Mouse (Mus musculus): ENCODE measurements around the gene Carf.
"Not testable (repeated sequence)": the region's sequence is repeated elsewhere in the genome, so short reads cannot be mapped to it uniquely, and the experiment has no call there.

Gene Carf

DNA sequence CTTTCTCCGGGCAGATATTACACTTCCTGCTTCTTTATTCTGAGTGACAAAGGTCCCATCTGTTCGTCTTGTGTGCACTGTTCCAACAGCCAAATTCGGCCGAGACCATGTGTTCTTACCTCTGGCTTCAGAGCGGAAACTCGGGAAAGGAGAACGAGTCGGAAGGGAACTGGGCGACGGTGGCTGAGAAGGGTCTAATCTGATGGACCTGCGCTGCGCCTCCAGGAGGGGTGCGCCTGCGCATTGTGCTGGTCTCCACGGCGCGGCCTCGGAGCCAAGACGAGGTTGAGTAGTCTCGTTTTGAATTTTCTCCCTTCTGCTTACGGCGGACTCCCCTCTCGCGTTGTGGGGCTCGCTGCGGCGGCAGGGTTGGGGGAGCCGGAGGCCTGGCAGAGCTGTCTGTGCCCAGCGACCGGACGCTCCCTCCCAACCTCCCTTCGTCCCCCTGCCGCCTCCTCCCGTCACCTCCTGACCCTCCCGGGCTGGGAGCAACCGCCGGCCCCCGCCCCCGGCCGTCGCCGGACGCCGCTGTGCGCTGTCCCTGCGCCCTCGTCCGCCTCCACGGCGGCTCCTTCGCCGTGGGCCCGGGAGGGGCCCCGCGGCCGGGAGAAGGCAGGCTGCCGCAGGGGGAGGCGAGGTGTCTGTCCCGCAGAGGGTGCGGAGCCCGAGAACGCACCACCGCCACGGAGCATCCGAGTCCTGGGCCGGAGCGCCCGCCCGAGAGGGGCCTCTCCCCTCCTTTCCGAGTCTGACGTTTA is at the start of gene Carf, which contains the start of gene Wdr12:
TSS of gene Carf (plus strand) at position 224 of the 758 bp plus-strand sequence.
TSS of gene Wdr12 (minus strand) at position 622 of the 758 bp plus-strand sequence.
- peak; percentile 93 to 96 for DNase-seq (ENCODE audit: low spot score in 2 of 2)

DNA sequence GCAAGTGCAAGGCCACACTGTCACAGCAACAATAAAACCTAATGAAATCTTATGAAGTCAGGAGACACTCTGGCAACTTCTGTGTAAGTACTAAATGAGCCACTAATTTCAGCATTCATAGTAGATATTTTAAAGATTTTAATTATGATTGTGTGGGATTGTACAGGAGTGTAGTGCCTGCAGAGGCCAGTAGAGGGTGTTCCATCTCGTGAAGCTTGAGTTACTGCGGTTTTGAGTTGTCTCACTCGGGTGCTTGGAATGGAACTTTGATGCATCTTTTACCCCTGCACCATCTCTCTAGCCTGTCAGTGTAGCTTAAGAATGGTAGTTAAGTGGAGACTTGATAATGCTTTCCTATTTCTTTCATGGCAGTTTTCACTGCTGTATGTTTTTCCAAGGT is 43.4 kb upstream of the Carf start:
- DNase-seq (ENCODE audit: low spot score in 2 of 2), result no peak

DNA sequence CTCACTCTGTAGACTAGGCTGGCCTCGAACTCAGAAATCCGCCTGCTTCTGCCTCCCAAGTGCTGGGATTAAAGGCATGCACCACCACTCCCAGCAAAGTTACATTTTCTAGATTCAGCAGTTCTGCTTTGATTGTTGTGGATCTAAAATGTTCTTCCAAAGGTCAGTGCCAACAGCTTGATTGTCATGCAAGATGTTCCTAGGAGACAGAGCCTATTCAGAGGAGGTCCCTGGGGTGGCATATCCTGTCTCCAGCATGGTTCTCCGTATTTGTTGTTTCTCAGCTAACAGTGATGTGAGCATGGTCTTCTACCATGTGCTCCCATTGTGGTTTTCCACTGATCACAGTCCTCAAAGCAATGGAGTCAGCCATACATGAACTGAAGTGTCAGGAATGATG is 41.7 kb upstream of the Carf start:
- DNase-seq (ENCODE audit: low spot score in 2 of 2), result no peak

DNA sequence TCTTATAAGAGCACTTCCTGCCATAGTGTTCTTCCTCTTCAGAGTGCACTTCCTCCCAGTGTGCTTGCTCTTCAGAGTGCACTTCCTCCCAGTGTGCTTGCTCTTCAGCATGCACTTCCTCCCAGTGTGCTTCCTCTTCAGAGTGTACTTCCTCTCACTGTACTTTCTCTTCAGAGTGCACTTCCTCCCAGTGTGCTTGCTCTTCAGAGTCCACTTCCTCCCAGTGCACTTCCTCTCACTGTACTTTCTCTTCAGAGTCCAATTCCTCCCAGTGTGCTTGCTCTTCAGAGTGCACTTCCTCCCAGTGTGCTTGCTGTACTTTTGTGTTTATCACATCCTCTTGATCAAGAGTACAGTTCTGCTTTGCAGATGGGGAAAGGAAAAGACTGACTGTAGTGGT is 27.3 kb upstream of the Carf start:
- DNase-seq (ENCODE audit: low spot score in 2 of 2), result not testable (repeated sequence)

DNA sequence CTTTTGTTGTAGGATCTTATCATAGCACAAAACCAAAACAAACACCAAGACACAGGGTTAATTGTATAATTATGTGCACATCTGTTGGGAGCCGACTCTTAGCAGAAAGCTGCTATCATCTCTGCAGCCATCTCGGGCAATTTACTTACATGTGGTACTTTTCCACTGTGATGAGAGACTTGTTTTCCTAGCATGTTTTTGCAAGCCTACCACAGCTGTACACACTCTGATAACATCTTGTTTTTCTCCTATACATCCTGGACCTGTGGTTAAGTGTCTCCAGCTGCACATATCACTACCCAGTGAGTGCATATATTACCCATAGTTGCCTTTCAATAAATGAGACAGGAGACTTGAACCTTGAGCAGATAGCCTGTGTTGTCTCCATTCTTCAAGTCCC is 23.1 kb upstream of the Carf start:
- DNase-seq (ENCODE audit: low spot score in 2 of 2), result no peak

DNA sequence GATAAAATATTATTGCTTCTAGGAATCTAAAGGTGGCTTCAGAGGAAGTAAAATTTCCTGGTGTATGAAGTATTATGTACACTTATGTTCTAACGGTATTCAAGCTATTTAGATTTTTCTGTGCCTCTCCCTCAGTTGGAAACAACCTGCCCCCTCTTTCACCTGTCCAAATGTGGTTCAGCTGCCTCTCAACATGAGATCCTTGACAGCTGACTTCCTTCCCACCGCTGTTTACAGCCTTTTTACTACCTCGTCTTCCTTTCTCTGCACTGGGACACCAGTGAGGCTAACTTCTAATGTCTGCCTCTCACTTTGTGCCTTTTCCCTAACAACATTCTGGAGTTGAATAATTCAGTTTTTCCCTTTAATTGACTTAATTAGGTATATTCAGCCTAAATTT is 22.5 kb upstream of the Carf start:
- no peak for DNase-seq (ENCODE audit: low spot score in 2 of 2)

DNA sequence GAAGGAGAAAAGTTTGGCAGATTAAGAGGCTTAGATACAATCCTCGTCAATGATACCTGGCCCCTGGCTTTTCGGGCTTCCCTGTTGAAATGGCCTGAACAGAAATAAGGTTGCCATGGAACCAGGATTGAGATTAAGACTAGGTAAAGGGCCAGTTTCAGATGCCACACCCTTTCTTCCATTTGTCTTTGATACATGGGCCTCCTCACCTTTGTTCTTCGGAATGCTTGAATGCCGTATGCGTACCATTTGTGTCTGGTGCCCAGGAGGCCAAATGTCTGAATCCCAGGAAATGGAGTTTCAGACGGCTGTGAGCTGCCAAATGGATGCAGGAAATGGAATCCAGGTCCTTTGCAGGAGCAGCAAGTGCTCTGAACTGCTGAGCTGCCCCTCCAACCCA is 21.6 kb upstream of the Carf start:
- DNase-seq (ENCODE audit: low spot score in 2 of 2), result no peak

DNA sequence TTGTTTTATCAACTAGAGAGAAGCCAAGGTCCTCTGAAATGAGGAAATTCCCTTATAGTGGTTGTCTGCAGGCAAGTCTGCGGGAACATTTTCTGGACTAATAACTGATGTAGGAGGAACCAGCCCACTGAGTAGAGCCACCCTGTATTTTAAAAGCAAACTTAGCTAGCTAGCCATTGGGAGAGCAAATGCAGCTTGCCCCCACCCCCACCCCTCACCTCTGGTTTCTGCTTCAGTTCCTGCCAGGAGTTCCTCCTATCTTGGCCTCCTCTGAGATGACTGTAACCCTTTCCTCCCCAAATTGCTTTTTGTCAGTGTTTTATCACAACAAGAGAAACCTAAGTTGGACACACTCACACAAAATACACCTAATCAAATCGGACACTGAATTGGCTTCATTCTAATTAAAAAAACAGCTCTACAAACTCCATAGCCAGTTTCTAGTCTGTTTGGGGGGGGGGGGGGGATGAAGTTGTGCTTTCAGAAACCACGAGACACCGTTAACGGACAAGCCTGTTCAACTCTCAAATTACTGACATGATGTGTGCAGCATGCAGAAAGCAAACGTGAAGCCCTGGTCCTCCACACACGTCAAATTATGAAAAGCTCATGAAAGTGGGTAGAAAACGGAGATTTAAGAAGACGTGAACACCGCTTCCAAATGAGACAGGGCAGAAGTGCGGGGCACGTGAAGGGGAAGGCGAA is 1.3 kb upstream of the Carf start:
- DNase-seq (ENCODE audit: low spot score in 2 of 2), result no peak

DNA sequence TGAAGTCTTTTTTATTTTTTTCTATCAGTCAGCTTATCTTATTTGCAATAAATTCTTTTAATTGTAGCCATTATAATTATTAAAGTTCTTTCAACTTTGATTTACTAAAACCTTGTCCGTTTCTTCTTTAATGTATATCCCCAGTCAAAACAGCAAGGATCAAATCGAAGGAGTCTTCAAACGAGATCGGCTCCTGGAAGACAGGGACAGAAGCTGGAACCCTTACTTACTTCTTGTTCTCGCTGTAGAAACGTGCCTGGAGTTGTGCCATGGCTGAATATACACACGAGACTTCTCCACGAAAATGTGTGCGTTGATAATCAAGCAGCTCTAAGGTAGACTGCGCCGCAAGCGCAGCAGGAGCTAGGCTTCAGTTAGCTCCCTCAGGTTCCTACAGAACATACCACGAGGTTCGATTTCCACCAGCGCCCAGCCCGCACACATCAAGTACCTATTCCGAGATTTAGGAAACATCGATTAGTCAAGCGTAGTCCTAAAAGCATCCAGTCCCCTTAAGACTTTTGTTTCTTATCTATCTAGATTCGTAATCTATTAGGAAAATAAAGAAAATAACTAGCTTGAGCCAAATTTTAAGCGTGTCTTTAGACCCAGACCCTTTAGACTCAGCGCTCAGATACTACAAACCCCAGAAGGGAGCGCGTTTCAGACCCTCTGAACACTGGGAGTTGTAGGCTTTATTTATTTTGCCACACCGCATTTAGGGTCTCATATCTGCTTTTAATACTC is 597 bp upstream of the Carf start:
- DNase-seq (ENCODE audit: low spot score in 2 of 2), result peak; percentile 32 to 66

DNA sequence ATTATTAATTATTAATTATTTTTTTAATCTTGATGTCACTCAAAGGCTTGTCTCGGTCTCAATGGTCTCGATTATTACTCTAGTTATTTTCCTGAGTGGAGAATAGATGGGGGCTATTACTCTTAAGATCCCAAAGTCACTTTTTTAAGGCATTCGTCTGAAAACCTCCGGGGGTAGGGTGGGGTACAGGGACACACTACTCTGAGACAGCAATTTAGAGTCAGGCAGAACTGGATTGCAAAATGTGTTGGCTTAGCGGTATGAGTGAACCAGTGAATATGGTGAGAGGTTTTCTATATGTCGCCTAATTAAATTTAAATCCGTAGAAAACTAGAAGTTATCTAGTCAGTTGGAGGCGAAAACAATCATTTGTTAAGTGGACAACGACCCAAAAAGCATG is 792 bp downstream of the Carf start:
- no peak for DNase-seq (ENCODE audit: low spot score in 2 of 2)

DNA sequence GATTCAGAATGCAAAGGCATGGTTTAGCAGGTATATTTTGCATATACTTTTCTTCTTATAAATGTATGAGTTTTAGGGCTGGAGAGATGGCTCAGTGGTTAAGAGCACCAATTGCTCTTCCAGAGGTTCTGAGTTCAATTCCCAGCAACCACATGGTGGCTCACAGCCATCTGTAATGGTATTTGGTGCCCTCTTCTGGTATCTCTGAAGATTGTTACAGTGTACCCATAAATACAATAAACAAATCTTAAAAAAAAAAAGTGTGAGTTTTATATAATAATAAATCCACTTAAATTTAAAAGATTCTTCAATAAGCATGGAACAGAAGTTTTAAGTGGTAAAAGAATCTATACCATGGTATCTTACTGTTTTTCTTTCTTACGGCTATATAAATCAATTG is 6.5 kb downstream of the Carf start:
- DNase-seq (ENCODE audit: low spot score in 2 of 2), result no peak

DNA sequence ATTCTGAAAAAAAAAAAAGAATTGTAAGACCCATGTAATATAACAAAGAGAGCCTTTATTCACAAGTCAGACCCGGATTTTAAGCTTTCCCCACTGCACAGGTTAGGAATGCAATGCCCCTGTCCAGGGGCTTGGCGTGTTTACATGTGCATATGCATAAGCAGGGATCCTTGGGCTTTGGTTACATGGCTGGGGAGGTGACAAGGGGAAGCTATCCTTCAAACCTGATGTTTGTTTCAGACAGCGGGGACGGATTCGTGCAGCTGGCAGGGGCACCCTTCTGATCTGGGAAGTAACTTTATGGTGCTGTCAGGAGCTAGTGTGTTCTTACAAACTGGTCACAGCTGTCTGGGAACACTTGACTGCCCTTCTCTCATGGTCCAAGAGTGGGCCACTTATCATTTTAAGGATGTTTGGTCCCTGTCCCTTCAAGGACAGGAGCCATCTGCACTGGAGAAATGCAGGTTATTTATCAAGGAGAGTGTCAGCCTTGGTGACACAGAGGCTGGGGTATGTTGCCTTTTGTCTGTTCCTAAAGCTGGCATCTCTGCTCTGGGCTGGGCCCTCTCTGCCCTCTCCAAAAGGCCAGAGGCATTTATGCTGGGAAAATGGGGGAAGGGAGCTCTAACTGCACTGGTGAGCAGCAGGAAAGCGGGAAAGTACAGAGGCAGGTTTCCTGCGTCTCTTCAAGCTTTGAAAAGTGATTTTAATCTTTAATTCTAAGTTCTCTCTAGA is 19.8 kb downstream of the Carf start:
- no peak for DNase-seq (ENCODE audit: low spot score in 2 of 2)

DNA sequence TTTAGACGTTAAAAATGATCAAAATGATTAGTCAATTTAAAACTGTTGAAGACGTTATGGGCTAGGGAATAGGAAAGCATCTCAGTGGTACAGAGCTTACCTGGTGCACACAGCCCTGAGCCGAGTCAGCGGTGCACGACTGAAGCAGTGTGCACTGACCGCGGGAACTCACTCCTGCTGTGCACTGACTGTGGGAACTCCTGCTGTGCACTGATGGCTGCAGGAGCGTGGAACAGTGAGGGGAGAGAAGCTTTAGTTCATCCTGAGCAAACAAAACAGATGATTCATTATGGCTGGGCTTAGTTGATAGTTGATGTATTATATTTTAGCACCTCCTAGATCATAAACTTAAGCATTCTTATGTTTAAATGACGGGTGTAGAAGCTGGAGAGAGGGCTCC is 39.3 kb downstream of the Carf start:
- DNase-seq (ENCODE audit: low spot score in 2 of 2), result no peak

DNA sequence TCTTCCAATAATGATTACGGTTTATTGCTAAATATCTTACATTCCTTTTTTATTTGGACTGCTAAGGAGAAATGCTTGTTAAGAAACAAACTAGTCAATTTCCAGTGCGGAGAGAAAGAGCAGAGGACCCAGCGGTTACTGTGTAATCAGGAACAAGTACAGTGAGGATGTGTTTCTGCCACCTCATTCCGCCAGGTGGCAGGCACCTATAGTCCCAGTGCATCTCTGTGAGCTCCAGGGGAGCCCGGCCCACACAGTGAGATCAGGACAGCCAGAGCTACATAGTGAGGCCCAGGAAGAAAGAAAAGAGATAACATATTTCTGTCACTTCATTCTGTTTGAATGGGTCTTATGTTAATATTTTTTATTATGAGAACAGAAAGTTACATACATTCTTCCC is 54.7 kb downstream of the Carf start:
- no peak for DNase-seq (ENCODE audit: low spot score in 2 of 2)

DNA sequence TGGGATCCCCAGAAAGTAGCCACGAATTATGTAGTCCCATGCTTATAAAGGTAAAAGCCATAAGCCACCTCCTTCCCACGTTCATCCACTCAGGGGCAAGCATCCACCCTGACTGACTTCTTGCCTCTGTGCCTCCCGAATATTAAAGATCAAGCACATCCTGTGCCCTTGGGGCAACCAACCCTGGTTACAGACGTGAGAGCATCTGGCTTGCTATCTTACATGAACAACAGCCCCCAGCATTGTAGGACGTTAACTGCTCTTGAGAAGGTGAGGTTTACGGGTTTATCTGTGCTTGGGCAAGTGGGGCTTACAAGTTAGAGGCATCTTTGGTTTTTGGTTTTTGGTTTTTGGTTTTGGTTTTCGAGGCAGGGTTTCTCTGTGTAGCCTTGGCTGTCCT is 58.6 kb downstream of the Carf start:
- DNase-seq (ENCODE audit: low spot score in 2 of 2), result no peak

DNA sequence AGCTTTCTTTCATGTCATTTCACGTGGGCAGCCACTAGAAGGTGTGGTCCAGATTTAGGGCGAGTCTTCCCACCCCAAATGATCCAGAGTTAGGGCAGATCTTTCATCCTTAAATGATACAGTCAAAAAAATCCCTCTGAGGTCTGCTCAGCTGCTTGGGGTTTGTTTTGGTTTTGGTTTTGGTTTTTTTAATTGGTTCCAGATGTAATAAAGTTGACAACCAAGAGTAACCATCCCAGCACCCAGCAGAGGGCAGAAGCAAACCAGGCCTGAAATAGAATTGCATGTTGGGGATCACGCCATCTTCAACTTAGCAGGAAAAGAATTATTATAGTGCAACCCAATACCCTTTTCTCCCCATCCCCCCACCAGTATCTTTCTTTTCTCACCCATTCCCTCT is 60.4 kb downstream of the Carf start:
- DNase-seq (ENCODE audit: low spot score in 2 of 2), result no peak

DNA sequence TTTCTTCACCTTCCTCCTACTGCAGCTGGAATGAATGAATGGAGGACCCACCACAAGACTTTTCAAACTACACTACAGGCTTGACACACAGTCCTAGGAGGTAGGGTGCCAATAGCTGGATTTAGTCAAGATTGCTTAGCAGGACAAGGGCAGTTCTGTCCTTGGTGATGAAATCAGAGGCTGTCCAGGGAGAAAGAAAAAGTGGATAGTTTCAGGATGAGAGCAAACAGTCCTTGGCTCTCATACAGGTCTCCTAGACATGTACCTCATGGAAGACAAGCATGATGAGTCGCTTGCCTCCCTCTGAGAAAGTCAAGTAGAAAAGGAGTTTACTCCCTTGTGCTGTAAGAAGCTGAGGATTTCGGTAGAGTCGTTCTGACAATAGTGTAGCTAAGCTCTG is 65.6 kb downstream of the Carf start:
- no peak for DNase-seq (ENCODE audit: low spot score in 2 of 2)

DNA sequence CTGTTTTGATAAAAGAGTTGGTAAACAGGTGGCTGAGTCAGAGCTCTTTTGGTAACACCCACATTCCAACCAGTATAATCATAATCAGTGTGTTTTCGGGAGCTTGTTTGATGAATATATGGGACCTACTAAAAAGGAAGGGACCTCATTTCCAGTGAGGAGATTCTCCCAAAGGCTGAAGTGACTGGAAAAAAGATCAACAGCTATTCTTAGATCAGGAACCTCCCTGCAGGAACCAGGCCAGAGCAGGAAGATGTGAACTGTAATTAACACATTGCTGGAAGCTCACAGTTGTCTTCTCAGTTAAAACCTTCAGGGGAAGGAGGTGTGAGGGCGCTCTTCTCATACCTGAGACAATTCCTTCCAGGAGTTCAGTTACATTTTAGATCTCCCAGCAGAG is 71.6 kb downstream of the Carf start:
- DNase-seq (ENCODE audit: low spot score in 2 of 2), result no peak

DNA sequence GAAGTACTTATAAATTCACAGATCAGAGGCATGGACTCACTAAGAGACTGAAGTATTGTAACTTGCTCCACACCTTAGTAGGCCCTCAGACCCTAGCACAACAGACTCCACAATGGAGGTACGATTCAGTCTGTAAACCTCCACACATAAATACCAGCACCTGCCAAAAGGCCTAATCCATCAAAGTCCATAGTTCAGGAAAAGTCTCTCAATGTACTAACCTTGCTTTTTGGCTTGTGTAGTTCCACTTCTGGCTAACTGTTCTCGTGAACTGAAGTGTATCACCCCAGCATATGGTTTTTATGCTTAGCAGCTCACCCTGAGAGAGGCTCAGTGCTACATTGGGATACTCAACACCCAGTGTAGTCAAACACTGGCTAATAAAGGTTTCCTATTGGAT is 72.2 kb downstream of the Carf start:
- no peak for DNase-seq (ENCODE audit: low spot score in 2 of 2)

DNA sequence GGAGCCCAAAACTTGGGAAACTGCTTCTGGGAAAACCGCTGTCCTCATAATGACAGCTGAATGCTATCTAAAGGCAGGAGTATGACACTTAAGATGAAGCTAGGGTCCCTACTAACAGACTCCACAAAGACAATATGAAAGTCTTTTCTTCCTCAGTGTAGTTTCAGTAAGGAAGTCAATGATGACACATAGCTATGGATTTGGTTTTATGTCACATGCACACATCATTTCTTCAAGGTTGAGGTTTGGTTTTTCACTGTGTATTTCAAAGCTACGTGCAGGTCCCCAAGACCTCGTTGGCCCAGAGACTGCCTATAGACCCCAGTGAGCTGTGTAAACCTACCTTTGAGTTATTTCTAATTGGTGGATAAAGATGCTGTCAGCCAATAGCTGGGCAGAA is 75.1 kb downstream of the Carf start:
- no peak for DNase-seq (ENCODE audit: low spot score in 2 of 2)

DNA sequence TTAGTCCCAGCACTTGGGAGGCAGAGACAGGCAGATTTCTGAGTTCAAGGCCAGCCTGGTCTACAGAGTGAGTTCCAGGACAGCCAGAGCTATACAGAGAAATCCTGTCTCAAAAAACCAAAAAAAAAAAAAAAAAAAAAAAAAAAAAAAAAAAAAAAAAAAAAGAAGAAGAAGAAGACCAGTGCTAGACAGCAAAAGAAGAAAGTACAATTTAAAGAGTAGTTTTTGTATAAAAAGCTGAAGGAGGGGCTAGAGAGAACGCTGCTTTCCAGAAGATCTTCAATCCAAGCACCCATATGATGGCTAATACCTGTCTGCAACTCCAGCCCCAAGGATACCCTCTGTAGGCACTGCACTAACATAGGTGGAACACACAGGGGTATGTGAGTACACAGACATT is 79.8 kb downstream of the Carf start:
- DNase-seq (ENCODE audit: low spot score in 2 of 2), result not testable (repeated sequence)

DNA sequence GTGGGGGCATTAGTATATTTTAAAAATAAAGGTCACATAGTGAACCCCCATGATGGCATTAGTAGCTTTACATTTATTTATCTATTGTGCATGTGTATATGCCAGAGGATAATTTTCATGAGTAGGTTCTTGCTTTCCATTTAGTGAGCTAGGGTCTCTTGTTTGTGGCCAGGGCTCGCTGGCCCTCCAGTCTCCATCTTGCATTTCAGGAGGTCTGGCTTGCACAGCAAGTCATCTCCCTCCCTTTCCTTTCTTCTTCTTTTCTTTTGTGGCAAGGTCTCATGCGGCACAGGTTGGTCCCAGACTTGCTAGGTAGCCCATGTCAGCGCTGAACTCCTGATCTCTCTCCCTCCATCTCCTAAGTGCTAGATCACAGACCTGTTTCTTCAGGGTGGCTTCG is 81.3 kb downstream of the Carf start:
- no peak for DNase-seq (ENCODE audit: low spot score in 2 of 2)

Measured in urinary bladder, postnatal 4 days (tissue).